Mouse (Mus musculus): ENCODE results near the gene Spr. TPM values are rescaled to one million over a fixed set of nuclear protein-coding genes. Genes with fewer than 3 reads are reported as not detected.

Spr gene
- total and polyA plus RNA-seq, 3 experiments = 44.3 to 69.3 (median 64.4) TPM

- TF ChIP-seq RCOR1 (conservative IDR thresholded peaks at IDR 0.05; ENCODE audit: low read depth, low read length) (no peak), TCF12 (IDR thresholded peaks at IDR 0.05; ENCODE audit: low read depth, low read length) (no peak), CHD1 (IDR thresholded peaks at IDR 0.05; ENCODE audit: low read depth, low read length) (no peak), ZMIZ1 (IDR thresholded peaks at IDR 0.05; ENCODE audit: low read depth, low read length) (no peak), TBP (conservative IDR thresholded peaks at IDR 0.05; ENCODE audit: low read depth, low read length) (no peak), UBTF (IDR thresholded peaks at IDR 0.05; ENCODE audit: low read depth, low read length) (no peak), ZNF384 (IDR thresholded peaks at IDR 0.05; ENCODE audit: low read depth, low read length) (no peak), GABPA (IDR thresholded peaks at IDR 0.05; ENCODE audit: insufficient replicate concordance, low read depth, low read length) (no peak), HCFC1 (IDR thresholded peaks at IDR 0.05; ENCODE audit: low read depth, low read length) (no peak), MAZ (IDR thresholded peaks at IDR 0.05; ENCODE audit: low read depth, low read length) (no peak), EP300 (IDR thresholded peaks at IDR 0.05; ENCODE audit: low read length) (no peak), SMC3 (IDR thresholded peaks at IDR 0.05; ENCODE audit: low read depth, low read length) (no peak), CHD2 (IDR thresholded peaks at IDR 0.05; ENCODE audit: low read length) (no peak), JUND (conservative IDR thresholded peaks at IDR 0.05; ENCODE audit: low read depth, low read length) (no peak), BHLHE40 (IDR thresholded peaks at IDR 0.05; ENCODE audit: low read depth, low read length) (no peak), IRF4 (IDR thresholded peaks at IDR 0.05; ENCODE audit: low read depth, low read length) (no peak), MAX (IDR thresholded peaks at IDR 0.05; ENCODE audit: low read length) (no peak), JUN (IDR thresholded peaks at IDR 0.05; ENCODE audit: insufficient read depth, low read depth, low read length) (no peak)
- dilution Hi-C loops (cut with MboI; ENCODE audit: extremely low pct_ligation_motif_present, extremely low pct_unique_long_range_greater_than_20kb, low sequenced_read_pairs) = no loop called here
Observed at GRCm38 (mm10) chr6:85150386-85150785, 12.8 kb upstream of the Spr start.

GRCm38 (mm10) chr6:85147636-85148035, 10.1 kb upstream of the Spr start:
- no peak overlapping the region for H3K27ac ChIP-seq (ENCODE audit: insufficient read depth, low read depth)
- H3K9ac ChIP-seq (ENCODE audit: insufficient read depth, low read depth) = no peak overlapping the region
- TF ChIP-seq POLR2AphosphoS2 (IDR thresholded peaks at IDR 0.05; ENCODE audit: low read depth, low read length) = no peak
- TF ChIP-seq IRF4 (IDR thresholded peaks at IDR 0.05; ENCODE audit: low read depth, low read length) = no peak
- TF ChIP-seq POLR2A (IDR thresholded peaks at IDR 0.05; ENCODE audit: low read depth, low read length) = no peak
- no peak for TF ChIP-seq ZNF384 (IDR thresholded peaks at IDR 0.05; ENCODE audit: low read depth, low read length)
- TF ChIP-seq HCFC1 (IDR thresholded peaks at IDR 0.05; ENCODE audit: low read depth, low read length) = no peak
- TF ChIP-seq CHD2 (IDR thresholded peaks at IDR 0.05; ENCODE audit: low read length) = no peak
- no peak for TF ChIP-seq EP300 (IDR thresholded peaks at IDR 0.05; ENCODE audit: low read length)
- no peak for TF ChIP-seq TBP (conservative IDR thresholded peaks at IDR 0.05; ENCODE audit: low read depth, low read length)
- no peak for TF ChIP-seq MXI1 (IDR thresholded peaks at IDR 0.05; ENCODE audit: low read depth, low read length)
- no peak for TF ChIP-seq E2F4 (IDR thresholded peaks at IDR 0.05; ENCODE audit: insufficient replicate concordance, low read depth, low read length)
- TF ChIP-seq KAT2A (IDR thresholded peaks at IDR 0.05; ENCODE audit: insufficient replicate concordance, low read length) = no peak
- TF ChIP-seq JUND (conservative IDR thresholded peaks at IDR 0.05; ENCODE audit: low read depth, low read length) = no peak
- no peak for TF ChIP-seq MEF2A (IDR thresholded peaks at IDR 0.05; ENCODE audit: borderline replicate concordance, low read depth, low read length)
- no peak for TF ChIP-seq RCOR1 (conservative IDR thresholded peaks at IDR 0.05; ENCODE audit: low read depth, low read length)
- TF ChIP-seq CHD1 (IDR thresholded peaks at IDR 0.05; ENCODE audit: low read depth, low read length) = no peak
- TF ChIP-seq MAX (IDR thresholded peaks at IDR 0.05; ENCODE audit: low read length) = no peak
- no peak for TF ChIP-seq RAD21 (IDR thresholded peaks at IDR 0.05; ENCODE audit: low read depth, low read length)
- no peak for TF ChIP-seq PAX5 (IDR thresholded peaks at IDR 0.05; ENCODE audit: low read length)
- H3K27me3 ChIP-seq (replicated peaks) = peaks cover 78% of the 10 kb centered on the region
- H3K36me3 ChIP-seq (replicated peaks in 1 of 2; ENCODE audit: control insufficient read depth in 1 of 2, insufficient read depth in 1 of 2, low read length in 1 of 2) = no peaks in the 10 kb centered on the region
- H3K79me2 ChIP-seq (replicated peaks; ENCODE audit: control insufficient read depth, extremely low read depth, insufficient read depth, poor library complexity, severe bottlenecking) = no peaks in the 10 kb centered on the region
- in situ Hi-C loops (cut with MboI; ENCODE audit: low pct_ligation_motif_present, low pct_unique_long_range_greater_than_20kb, low sequenced_read_pairs) = loop anchor here (10.0 kb wide), 1 partner anchor 87 kb away; no protein-coding TSS in a partner anchor
- no peak overlapping the region for H3K4me3 ChIP-seq (replicated peaks in 1 of 3; ENCODE audit: low read depth in 2 of 3, low read length in 2 of 3, poor library complexity in 1 of 3)
- H3K4me2 ChIP-seq (ENCODE audit: insufficient read depth, low read depth, poor library complexity, severe bottlenecking) = no peak overlapping the region
- H3K9me3 ChIP-seq (replicated peaks; ENCODE audit: low read length) = no peaks in the 10 kb centered on the region
- dilution Hi-C loops (cut with MboI; ENCODE audit: extremely low pct_ligation_motif_present, extremely low pct_unique_long_range_greater_than_20kb, low sequenced_read_pairs) = no loop called here
- DNase-seq (ENCODE audit: extremely low read depth) = no peak
- H3K4me1 ChIP-seq (ENCODE audit: control insufficient read depth in 1 of 2, insufficient read depth in 2 of 2) = no peaks in the 10 kb centered on the region

More at GRCm38 (mm10) chr6:85150386-85150785, 12.8 kb upstream of the Spr start:
- Histone ChIP-seq H3K4me1 (ENCODE audit: control insufficient read depth in 1 of 2, insufficient read depth in 2 of 2) (0 out of 4 replicates have a peak, but pooled peaks cover 0 to 3% of the 10 kb centered on the region in 2 experiments), H3K9me3 (replicated peaks; ENCODE audit: low read length) (no peaks in the 10 kb centered on the region), H3K36me3 (replicated peaks in 1 of 2; ENCODE audit: control insufficient read depth in 1 of 2, insufficient read depth in 1 of 2, low read length in 1 of 2) (no peaks in the 10 kb centered on the region), H3K4me3 (replicated peaks in 1 of 3; ENCODE audit: low read depth in 2 of 3, low read length in 2 of 3, poor library complexity in 1 of 3) (no peak overlapping the region), H3K27me3 (replicated peaks) (peaks cover 67% of the 10 kb centered on the region), H3K79me2 (replicated peaks; ENCODE audit: control insufficient read depth, extremely low read depth, insufficient read depth, poor library complexity, severe bottlenecking) (no peaks in the 10 kb centered on the region), H3K9ac (ENCODE audit: insufficient read depth, low read depth) (no peak overlapping the region), H3K4me2 (ENCODE audit: insufficient read depth, low read depth, poor library complexity, severe bottlenecking) (no peak overlapping the region), H3K27ac (ENCODE audit: insufficient read depth, low read depth) (no peak overlapping the region)
- in situ Hi-C loops (cut with MboI; ENCODE audit: low pct_ligation_motif_present, low pct_unique_long_range_greater_than_20kb, low sequenced_read_pairs) = no loop called here
- DNase-seq (ENCODE audit: extremely low read depth) = no peak

All from CH12.LX (cell line).